Mouse (Mus musculus): Measurements from ENCODE around the gene Foxd1.

Foxd1 gene

DNA sequence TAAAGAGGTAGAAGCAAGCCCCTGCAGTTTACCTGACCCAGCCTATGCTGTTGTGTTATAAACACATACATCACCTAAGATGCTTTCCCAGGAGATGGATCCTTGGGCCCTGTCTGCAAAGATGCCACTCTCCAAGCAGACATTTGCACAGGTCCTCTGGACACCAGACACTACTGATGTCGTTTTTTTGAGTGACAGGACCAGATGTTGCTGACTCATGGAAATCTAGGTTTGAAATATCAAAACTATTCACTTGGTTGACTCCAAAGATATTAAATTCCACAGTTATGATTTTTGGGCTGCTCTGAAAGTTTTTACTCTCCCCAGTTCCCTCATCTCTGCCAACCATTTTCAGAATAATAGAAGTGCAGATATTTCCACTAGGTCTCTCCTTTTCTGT lies 35.0 kb downstream of the Foxd1 start:
- DNase-seq, result no peak

DNA sequence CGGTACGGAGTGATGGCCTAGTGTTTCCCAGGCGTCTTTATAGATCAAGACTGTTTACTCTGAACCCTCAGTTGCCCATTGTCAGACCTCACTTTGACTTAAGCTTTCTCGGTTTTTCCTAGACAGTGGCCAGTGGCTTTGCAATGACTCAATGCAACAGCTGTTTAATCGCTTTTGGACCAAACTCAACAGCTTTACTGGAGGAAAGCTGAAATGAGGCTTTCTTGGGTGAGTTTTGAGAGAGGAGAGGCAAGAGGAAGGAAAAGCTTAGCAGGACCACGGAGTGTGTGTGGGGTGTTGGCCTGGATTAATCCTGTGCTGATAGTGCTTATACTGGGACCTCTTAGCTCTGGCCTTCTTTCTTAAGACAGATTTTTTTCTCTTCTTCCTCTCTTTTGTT lies 36.3 kb downstream of the Foxd1 start:
- DNase-seq, result peak; percentile 42

DNA sequence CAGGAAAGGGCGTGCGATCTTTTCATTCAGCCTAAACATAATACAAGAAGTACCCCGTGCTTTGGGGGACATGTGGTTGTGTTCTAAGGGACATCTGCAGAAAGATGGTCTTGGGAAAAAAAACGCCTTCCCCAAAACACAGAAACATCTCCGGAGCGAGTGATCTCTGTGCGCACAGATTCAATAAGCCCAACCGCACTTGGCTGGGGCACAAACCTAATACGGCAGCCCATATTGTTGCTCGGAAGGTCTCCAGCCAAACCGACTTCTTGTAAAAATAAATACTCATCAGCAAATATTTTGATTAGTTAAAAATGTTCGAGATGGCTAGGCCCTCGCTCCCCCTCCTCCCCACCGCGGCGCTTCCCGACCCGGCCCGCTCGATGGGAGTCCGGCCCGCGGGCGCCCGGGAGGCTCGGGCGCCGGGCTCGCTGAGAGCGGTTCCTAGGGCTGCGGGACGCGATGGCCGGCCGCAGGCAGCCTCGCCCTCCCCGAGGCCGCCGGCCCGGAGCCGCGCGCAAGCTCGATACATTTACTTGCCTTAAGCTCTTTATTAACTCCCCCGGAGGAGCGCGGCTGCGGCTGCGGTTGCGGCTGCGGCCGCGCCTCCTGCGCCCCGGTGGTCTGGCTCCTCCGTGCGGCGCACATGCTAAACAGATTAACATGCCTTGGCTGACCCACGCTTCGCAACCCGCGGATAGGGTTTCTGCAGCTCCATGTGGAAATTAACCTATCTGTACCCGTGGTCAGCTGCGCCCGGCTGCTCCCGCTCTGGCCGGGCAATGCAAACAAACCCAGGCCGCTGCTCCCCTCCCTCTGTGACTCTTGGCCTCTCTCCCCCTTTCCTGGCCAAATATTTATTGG lies 37.0 kb downstream of the Foxd1 start:
- DNase-seq, result peak; percentile 87

DNA sequence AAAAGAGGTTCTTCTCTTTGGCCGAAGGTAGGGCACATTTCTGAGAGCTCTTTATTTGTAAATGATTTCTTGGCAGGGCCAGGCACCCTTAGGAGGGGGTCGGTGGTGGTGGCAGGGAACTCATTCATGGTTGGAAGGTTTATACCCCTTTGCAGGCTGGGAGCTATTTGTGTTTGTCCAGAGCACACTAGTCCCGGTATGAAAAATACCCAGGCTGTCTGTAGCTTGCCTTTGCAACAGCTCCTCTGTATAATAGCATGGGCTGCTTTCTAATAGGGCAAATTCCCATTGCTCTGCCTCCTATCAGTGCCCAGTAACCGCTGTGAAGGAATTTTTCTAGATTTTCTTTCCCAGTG lies 37.6 kb downstream of the Foxd1 start:
- DNase-seq, result no peak

DNA sequence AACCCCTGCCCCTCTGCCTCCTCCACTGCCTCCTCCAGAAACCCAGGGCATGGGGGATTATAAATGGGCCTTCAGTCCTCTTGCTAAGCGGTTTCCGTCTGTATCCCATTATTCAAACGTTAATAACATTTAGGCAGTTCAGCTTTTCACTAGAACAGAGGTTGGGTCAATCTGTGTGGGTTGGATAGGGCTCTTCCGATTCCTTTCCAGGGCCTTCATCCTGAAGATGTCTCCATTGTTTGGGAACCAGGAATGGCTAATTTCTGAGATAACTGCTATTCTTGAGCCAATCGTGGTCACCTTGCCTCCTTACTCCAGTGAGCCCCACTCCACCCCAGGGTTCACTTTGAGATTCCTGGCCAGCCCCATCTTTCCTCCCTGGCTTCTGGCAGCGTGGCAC lies 38.0 kb downstream of the Foxd1 start:
- no peak for DNase-seq

DNA sequence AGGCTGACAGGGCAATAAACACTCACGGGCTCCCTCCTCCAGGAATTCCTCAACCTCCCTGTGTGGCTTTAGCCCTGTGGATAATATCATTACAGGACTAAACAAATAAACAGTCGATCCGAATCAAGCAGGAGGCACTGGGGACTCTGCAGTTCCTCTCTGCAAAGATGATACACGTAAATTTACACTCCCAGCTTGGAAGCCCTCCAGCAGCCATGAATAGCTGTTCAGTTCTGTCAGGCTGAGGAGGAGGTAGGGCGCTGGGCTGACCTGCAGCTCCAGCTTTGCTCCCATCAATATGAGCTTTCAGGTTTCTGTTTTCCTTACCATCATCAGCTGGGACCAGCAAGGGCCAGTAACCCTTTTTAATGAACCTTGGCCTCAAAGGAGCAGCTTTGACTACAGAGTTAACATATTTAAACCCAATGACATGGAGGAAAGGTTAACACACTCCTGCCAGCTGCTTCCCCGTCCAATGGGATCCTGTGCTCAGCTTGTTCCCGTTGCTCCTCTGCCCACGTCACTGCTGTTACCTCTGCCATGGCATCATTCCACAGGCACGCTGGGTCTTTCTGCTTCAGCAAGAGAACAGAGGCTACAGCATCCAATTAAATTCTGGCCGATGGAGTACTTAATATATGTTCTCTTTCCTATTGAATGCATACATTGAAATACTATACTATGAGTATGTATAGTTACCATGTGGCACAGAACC lies 39.5 kb downstream of the Foxd1 start:
- DNase-seq, result peak; percentile 42
